Mouse (Mus musculus) embryonic facial prominence, embryonic 14.5 days (tissue): ENCODE measurements around the gene Slc12a9. TPM values are rescaled to one million over a fixed set of nuclear protein-coding genes. Genes with fewer than 3 reads are reported as not detected.

ENCODE experiments used
- ATAC-seq: fragments of 200-750 bp; cut with Nextera tagmentation; 2 replicates; pipeline ENCODE4 v1.8.0; 2017; ENCODE audit warnings: low read depth, moderate number of reproducible peaks, moderate TSS enrichment
- DNase-seq: peaks from one replicate; pipeline ENCODE4 v3.0.0-alpha.2; 2015; ENCODE audit warnings: low spot score
- H3K27ac ChIP-seq: fragments of 300-500 bp; sonication (generic); replicated peaks from 2 replicates; pipeline ENCODE4 v1.5.1; 2014; ENCODE audit warnings: low read depth, mild to moderate bottlenecking, low read length, moderate library complexity
- H3K27me3 ChIP-seq: fragments of 300-500 bp; sonication (generic); replicated peaks from 2 replicates; pipeline ENCODE4 v1.6.1; 2014; ENCODE audit warnings: low read length; ENCODE audit not compliant: control insufficient read depth, insufficient read depth
- H3K36me3 ChIP-seq: fragments of 300-500 bp; sonication (generic); 2 replicates; pipeline ENCODE4 v1.6.1; 2014; ENCODE audit warnings: low read length, mixed read lengths; ENCODE audit not compliant: control insufficient read depth, insufficient read depth
- H3K4me1 ChIP-seq: fragments of 300-500 bp; sonication (generic); 2 replicates; pipeline ENCODE4 v1.6.1; 2014; ENCODE audit warnings: antibody characterized with exemption, low read length; ENCODE audit not compliant: control insufficient read depth, insufficient read depth
- H3K4me2 ChIP-seq: fragments of 300-500 bp; sonication (generic); 2 replicates; pipeline ENCODE4 v1.6.1; 2014; ENCODE audit warnings: low read depth, mild to moderate bottlenecking, low read length, moderate library complexity, mixed read lengths
- H3K4me3 ChIP-seq: fragments of 300-500 bp; sonication (generic); 2 replicates; pipeline ENCODE4 v1.5.1; 2014; ENCODE audit warnings: low read depth, mild to moderate bottlenecking, low read length
- H3K9ac ChIP-seq: fragments of 300-500 bp; sonication (generic); 2 replicates; pipeline ENCODE4 v1.6.1; 2014; ENCODE audit warnings: low read depth, mild to moderate bottlenecking, low read length, moderate library complexity, mixed read lengths
- H3K9me3 ChIP-seq: fragments of 300-500 bp; sonication (generic); 2 replicates; pipeline ENCODE4 v1.6.1; 2016; ENCODE audit warnings: low read length; ENCODE audit not compliant: control insufficient read depth
- WGBS: fragments of 180-500 bp; shearing (Covaris S2); extraction: QIAGEN DNeasy Blood & Tissue Kit; methylation state at CpG from one replicate; pipeline ENCODE4 v1.1.7; 2014; 5-methylcytosine and 5-hydroxymethylcytosine counted together
- polyA plus RNA-seq: library from polyadenylated mRNA; unstranded; fragments of >200 nt; fragmentation: Nextera tagmentation; extraction: Ambion mirVana; gene quantifications from 2 replicates; pipeline ENCODE4 v1.2.1, GENCODE M21; 2014

Slc12a9 gene
- polyA plus RNA-seq, 1 experiment from 2014 or later: 8.8 TPM

DNA sequence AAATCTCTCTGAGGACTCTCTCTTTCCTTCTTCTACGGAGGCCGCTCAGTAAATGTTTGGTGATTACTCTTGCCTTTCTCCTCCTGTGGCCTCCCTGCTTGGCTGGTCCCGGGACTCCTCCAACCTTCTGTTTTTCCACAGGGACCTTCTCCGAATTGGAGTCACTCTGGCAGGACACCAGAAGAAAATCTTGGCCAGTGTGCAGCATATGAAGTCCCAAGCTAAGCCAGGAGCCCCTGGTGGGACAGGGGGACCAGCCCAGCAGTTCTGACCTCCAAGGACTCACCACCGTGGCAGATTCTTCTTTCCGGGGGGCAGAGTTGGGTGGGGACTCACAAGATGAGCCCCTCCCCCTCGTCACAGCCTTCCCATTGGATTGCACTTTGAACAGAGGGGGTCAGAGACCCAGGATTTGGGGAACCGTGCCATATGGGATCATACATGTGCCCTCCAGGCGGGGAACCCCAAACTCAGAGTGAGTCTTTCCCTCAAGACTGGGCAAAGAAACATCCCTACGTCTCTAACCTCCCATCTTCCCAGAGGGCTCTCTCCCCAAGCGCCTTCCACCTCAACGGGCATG, 40.1 kb upstream of the Slc12a9 start:
- no peak overlapping the region for H3K27ac ChIP-seq
- WGBS: 82% methylated on average over 12 of the region's 12 CpGs
- DNase-seq: no peak

DNA sequence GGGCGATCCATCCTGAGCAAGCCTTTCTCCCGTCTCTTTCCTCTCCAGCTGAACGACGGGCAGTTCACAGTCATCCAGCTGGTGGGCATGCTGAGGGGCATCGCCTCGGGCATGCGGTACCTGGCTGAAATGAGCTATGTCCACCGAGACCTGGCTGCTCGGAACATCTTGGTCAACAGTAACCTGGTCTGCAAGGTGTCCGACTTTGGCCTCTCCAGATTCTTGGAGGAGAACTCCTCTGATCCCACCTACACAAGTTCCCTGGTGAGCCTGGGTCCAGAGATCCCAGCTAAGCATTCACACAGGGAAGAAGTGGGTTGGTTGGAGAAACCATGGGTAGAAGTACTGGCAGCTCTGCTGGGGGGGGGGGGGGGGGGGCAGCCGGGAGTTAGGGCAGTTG, 36.3 kb upstream of the Slc12a9 start:
- H3K4me2 ChIP-seq: no peak overlapping the region
- 99% methylated on average over 10 of the region's 11 CpGs for WGBS
- H3K4me3 ChIP-seq: no peak overlapping the region
- no peak for DNase-seq
- H3K4me1 ChIP-seq: no peaks in the 10 kb centered on the region
- no peak overlapping the region for H3K27ac ChIP-seq
- H3K9ac ChIP-seq: no peak overlapping the region
- H3K36me3 ChIP-seq: peaks cover 100% of the 10 kb centered on the region
- H3K27me3 ChIP-seq: no peaks in the 10 kb centered on the region
- no peaks in the 10 kb centered on the region for H3K9me3 ChIP-seq
- no peak for ATAC-seq

More for the DNA sequence above, 40.1 kb upstream of the Slc12a9 start:
- Histone ChIP-seq H3K4me2 (no peak overlapping the region), H3K9me3 (no peaks in the 10 kb centered on the region), H3K4me3 (no peak overlapping the region), H3K4me1 (no peaks in the 10 kb centered on the region), H3K36me3 (peaks cover 75% of the 10 kb centered on the region), H3K27me3 (no peaks in the 10 kb centered on the region), H3K9ac (no peak overlapping the region)
- ATAC-seq: no peak

DNA sequence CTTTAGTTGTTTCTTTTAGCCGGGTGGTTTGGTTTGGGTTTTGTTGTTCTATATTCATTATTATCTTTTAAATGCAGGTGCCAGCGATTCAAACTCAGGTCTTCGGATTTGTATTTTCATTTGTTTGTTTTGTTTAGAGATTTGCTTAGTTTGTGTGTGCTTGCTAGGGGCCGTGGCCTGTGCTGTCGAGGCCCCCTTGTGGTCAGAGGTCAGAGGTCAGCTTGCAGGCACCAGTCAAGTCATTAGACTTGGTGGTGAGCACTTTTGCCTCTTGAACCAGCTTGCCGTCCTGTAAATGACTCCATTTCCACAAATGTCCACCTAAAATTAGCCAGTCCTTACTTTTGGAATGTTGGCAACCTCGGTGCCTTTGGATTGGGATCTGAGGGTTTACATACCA, 25.0 kb upstream of the Slc12a9 start:
- H3K4me2 ChIP-seq: no peak overlapping the region
- no peaks in the 10 kb centered on the region for H3K27me3 ChIP-seq
- H3K4me1 ChIP-seq: no peaks in the 10 kb centered on the region
- H3K36me3 ChIP-seq: peaks cover 98% of the 10 kb centered on the region
- no peaks in the 10 kb centered on the region for H3K9me3 ChIP-seq
- no peak overlapping the region for H3K4me3 ChIP-seq
- 35% methylated on average over 7 of the region's 7 CpGs for WGBS
- DNase-seq (no peak), ATAC-seq (no peak)
- H3K27ac ChIP-seq: no peak overlapping the region
- no peak overlapping the region for H3K9ac ChIP-seq

DNA sequence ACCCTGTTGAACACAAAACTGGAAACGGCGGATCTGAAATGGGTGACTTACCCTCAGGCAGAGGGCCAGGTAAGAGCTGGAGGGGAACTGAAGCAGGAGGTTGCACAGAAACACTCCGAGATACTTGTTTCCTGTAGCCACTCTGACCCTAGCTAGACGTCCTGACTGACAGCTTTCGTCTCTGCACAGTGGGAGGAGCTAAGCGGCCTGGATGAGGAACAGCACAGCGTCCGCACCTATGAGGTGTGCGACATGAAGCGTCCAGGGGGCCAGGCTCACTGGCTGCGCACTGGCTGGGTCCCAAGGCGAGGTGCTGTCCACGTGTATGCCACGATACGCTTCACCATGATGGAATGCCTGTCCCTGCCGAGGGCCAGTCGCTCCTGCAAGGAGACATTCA, 20.7 kb upstream of the Slc12a9 start:
- DNase-seq (no peak), ATAC-seq (no peak)
- H3K9me3 ChIP-seq: no peaks in the 10 kb centered on the region
- H3K4me2 ChIP-seq: 0 out of 2 replicates have a peak overlapping the region, but pooled peaks have one; percentile 90
- H3K4me1 ChIP-seq: peaks cover 6% of the 10 kb centered on the region
- H3K4me3 ChIP-seq: no peak overlapping the region
- H3K27ac ChIP-seq: no peak overlapping the region
- H3K9ac ChIP-seq: no peak overlapping the region
- H3K36me3 ChIP-seq: peaks cover 56% of the 10 kb centered on the region
- 81% methylated on average over 17 of the region's 17 CpGs for WGBS
- H3K27me3 ChIP-seq: no peaks in the 10 kb centered on the region

DNA sequence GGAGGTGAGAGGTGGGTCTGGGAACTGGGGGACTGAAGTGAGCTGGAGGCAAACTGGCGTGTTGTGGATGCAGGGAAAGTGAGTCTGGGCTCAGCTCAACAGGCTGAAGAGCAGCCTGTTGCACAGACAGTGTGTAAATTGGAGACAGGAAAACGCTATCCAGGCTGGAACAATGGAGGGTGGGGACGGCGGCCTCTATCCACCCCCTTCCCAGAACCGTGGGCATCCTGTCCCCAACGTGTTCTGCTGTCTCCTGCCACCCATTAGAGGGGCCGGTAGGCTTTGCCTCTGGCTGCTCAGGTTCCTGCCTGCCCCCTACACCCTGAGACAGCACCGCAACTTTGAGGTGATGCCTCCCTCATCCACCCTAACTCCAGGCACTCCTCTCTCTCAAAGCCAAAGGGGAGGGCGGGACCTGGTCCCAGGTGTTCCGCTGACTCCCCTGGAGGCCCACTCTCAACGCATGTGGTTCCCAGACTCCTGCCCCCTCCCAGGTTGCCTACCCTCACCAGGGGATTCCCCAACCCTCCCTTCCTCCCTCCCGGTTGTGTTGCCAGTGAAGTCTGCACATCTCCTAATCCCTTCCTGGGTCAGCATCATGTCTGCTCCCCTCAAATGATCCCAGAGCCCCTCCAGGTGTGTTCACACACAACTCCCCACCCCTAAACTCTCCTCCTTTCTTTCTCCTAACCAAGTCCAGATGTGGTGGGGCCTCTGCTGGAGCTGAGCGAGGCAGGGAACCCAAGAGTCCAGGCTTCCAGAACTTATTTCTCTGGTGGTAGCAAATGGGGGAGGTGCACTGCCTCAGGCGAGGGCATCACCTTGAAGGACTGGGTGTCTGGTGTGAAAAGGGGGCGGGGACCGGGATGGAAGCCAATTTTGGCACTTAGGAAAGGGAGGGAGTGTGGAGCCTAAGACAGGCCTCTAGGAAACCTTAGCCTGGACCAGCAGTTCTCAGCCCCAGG, 18.9 kb upstream of the Slc12a9 start:
- Histone ChIP-seq H3K4me2 (peak overlapping the region; percentile 90), H3K9ac (peak overlapping the region; percentile 96), H3K27ac (peak overlapping the region; percentile 97), H3K9me3 (no peaks in the 10 kb centered on the region), H3K27me3 (no peaks in the 10 kb centered on the region), H3K4me1 (peaks cover 15% of the 10 kb centered on the region), H3K4me3 (peak overlapping the region; percentile 93), H3K36me3 (peaks cover 38% of the 10 kb centered on the region)
- DNase-seq (peak; percentile 48), ATAC-seq (no peak)
- WGBS: 5% methylated on average over 15 of the region's 16 CpGs

DNA sequence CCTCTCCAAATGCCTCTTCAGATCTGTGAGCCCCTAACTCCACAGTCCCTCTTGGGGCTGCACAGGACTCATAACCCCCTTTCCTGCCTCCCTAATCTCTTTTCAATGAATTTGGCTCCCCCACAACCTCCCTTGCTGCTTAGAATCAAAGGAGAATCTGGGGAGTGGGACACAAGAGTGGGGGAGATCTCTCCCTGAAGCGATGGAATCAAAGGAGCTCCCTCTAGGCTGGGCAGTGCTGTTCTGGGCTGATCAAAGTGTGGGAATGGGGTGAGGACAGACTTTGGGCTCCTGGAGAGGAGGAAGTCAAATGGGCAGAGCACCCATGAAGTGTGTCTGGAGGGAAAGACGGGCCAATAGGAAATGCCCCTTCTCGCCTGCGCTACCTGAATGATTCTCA, 18.0 kb upstream of the Slc12a9 start:
- H3K27me3 ChIP-seq: no peaks in the 10 kb centered on the region
- peak overlapping the region; percentile 93 for H3K4me3 ChIP-seq
- no peaks in the 10 kb centered on the region for H3K9me3 ChIP-seq
- peak overlapping the region; percentile 90 for H3K4me2 ChIP-seq
- H3K4me1 ChIP-seq: peaks cover 15% of the 10 kb centered on the region
- under 1% methylated on average over 4 of the region's 4 CpGs for WGBS
- peaks cover 30% of the 10 kb centered on the region for H3K36me3 ChIP-seq
- ATAC-seq: no peak
- H3K27ac ChIP-seq: peak overlapping the region; percentile 97
- no peak for DNase-seq
- peak overlapping the region; percentile 96 for H3K9ac ChIP-seq

DNA sequence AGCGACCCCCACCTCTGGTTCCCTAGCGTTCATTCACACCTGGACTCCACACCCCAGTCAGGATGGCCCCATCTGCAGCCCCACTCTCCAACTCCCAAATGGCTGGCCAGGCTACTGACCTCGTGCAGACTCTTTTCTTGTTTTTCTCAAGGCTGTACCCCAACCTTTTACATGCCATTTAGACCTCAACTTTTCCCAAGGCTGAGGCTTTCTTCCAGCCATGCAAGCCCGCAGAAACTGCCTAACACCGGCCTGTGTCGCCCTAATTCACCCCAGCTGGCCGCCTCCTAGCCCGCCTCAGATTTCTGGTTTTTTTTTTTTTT, 17.6 kb upstream of the Slc12a9 start:
- Histone ChIP-seq H3K4me3 (peak overlapping the region; percentile 93), H3K36me3 (peaks cover 27% of the 10 kb centered on the region), H3K27ac (peak overlapping the region; percentile 97), H3K9me3 (no peaks in the 10 kb centered on the region), H3K27me3 (no peaks in the 10 kb centered on the region), H3K4me1 (peaks cover 16% of the 10 kb centered on the region), H3K9ac (peak overlapping the region; percentile 96), H3K4me2 (peak overlapping the region; percentile 90)
- WGBS: 0% methylated on average over 8 of the region's 8 CpGs
- no peak for ATAC-seq
- DNase-seq: peak; percentile 36

DNA sequence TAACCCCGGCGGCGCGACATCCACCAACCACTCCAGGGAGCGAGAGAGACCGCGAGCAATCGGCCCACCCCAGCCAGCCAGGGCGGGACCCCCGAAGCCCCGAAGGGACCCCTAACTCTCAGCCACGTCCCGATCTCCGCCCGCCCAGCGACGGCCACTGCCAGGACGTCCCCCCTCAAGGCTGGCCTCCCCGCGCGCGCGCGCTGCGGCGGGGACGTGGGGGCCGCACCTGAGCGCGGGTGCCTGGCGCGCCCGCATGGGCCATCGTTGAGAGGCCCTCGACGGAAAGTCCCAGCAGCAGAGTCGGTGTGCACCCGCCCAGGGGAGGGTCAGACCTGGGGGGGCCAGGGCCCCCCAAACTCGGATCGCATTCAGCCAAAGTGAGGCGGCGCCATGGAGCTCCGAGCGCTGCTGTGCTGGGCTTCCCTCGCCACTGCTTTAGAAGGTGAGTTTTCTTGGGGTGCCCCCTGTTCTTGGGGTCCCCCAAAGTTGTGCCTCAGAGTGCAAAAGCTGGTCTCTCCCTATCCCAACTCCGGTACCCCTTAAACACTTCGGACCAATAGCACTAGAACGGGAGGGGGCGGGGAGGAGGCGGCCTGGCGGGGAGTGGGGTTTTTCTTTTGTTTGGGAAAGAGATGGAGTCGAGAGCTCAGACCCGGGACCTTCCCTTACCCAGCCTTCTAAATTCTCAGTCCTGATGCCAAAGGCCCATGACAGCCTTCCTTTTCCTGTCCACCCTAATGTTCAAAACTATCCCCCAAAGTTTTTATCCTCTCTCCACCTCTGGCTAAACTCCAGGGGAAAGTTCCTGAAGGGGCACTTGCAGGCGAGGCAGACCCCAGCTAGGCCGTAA, 17.0 kb upstream of the Slc12a9 start:
- H3K27me3 ChIP-seq: no peaks in the 10 kb centered on the region
- ATAC-seq: peak; percentile 72
- H3K4me2 ChIP-seq: peak overlapping the region; percentile 90
- H3K36me3 ChIP-seq: peaks cover 21% of the 10 kb centered on the region
- peaks cover 22% of the 10 kb centered on the region for H3K4me1 ChIP-seq
- peak overlapping the region; percentile 97 for H3K27ac ChIP-seq
- H3K4me3 ChIP-seq: peak overlapping the region; percentile 93
- WGBS: under 1% methylated on average over 27 of the region's 55 CpGs
- no peaks in the 10 kb centered on the region for H3K9me3 ChIP-seq
- DNase-seq: peak; percentile 16
- H3K9ac ChIP-seq: peak overlapping the region; percentile 96
